Mouse (Mus musculus) cerebellum, postnatal 4 days (tissue): ENCODE measurements around the gene Foxa1.

Experiments used
- DNase-seq, 2 experiments: peaks; one replicate each; pipeline ENCODE4 v3.0.0; 2022; ENCODE audit warnings: low spot score in 2 of 2, mixed read lengths in 1 of 2

Foxa1 gene

DNA sequence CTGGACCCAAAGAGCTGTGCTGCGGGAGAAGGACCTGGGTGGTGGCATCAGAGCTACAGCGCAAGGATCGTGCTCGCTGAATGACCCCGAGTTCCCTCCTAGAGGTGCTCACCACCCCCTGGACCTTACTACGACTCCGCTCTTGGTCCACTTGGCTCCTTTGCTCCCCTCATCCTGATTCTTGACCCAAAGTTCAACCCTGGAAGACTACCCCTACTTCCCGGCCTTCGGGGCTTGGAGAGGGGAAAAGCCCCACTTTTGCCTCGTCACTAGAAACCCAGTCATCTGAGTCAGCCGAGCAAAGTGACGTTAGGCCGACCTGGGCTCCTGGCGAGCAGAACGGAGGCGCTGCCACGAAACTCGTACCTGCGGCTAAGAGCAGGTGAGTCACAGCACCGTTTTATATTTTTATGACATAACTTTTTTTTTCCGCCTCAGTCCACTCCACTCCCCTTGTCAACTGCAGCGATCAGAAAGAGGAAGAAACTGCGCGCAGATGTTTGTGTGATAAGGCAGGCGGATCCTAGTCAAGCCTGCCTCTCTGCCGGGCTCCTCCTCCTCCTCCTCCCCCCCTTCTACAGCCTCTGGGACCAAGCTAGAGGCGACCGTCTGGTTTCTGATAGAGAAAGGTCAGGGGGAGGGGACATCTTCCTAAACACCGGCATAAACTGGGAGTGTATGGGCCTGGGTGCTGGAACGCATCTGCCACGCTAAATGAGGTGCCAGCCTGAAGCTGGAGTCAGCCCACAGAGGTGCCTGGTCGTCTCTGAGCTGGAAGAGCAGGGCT lies at the start of gene Foxa1:
Foxa1 (minus strand) TSS at position 502 of the 787 bp plus-strand sequence.
- no peak for DNase-seq

DNA sequence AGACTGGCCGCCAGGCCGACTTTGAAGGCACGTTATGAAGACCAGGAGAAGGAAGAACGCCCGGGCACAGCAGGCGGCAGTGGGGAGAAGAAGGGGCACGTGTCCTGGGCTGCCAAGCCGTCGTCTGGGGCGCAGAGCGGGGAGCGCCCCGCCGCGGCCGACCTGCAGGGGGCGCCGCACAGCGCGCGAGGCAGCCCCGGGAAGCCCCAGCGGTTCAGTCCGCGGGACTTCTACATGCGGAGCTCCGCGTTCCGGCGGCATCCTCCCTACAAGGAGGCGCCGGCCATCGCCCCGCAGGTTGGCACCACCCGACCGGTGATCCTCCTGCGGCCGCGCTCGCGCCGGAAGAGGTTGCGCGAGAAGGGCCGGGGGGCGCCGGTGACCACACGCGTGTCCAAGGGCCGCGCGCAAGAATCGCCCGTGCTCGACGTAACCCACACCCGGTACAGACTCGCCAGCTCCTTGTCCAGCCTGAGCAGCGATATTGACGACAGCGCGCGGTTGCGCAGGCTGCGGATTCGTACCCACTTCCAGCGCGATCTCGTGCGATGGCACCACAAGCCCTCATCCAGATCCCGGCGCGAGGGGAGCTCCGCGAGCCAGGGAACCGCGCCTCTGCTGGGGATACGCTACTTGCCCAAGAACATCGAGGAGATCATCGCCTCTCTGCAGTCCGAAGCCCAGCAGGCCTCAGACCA lies 29.4 kb upstream of the Foxa1 start:
- DNase-seq, result peak in 1 of 2 experiments; percentile 47

DNA sequence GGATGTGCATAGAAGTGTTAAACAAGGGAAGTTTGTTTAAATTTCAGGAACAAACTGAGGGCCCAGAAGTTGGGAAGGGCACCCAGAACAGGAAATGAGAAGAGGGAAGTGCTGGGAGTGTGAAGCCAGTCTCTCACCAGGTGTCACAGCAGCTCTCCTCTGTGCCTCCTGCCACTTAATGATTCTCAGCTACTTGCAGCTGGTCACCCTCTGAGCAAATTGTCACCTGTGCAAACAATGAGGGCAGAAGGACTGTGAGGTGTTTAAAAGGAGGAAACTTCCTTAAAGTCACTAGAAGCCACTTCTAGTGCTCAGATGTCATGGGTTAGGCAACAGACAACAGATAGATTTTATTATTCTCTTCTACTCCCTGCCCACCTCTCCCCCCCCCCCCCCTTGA lies 25.7 kb upstream of the Foxa1 start:
- no peak for DNase-seq

DNA sequence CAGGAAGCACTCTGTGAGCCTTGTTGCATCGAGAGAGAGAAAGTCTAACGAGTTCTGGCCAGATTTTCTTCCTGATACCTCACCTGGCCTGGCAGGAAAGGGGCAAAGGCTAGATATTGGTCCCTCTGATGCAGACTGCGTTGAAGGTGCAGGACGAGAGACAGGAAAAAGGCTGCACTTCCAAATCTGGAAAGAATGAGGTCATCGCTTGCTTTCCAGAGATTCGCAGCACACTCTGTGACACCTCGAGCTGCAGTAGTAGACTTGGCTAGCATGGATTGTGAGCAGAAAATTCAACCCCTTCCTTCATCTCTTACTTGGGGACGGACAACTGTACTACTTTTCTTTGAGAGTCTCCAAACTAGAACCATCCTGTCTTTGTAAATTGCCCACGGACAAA lies 25.1 kb upstream of the Foxa1 start:
- no peak for DNase-seq

DNA sequence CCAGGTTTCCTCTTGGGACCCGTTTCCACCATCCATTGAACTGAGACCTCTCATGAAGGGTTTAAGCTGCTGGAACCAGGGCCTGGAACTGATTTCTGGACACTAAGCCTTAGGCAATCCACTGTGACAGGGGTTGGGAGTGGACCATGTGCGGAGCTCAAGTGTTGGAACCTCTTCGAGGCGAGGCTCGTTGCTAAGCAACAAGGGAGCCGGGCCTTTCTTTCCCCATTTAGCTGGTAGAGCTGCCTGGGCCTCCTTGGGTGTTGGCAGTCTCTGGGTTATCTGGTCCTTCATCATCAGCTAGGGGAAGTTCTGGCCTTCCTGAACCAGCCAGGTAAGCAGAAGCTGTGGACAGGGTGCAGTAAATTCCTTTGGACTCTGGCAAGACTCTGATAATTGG lies 17.2 kb upstream of the Foxa1 start, which contains the start of gene Ttc6:
Ttc6 (plus strand) TSS at position 205 of the 400 bp plus-strand sequence.
- DNase-seq, result no peak

DNA sequence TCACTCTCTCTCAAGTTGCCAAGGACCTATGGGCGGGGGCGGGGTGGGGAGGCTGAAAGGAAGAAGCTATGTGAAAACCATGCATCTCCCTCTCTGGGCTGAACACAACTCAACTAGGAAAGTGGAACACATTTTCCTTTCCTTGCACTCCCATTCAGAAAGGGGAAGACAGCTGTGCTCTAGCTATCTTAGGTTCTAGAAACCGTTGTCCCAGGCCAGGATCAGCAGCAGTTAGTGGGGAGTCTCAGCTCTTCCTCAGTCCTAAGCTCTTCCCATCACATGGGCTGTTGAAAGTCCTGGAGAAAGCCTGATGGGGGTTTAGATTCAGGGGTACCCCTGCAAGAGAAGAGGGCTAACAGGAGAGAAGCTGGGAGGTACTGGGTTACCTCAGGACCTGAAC lies 7.4 kb upstream of the Foxa1 start:
- no peak for DNase-seq

DNA sequence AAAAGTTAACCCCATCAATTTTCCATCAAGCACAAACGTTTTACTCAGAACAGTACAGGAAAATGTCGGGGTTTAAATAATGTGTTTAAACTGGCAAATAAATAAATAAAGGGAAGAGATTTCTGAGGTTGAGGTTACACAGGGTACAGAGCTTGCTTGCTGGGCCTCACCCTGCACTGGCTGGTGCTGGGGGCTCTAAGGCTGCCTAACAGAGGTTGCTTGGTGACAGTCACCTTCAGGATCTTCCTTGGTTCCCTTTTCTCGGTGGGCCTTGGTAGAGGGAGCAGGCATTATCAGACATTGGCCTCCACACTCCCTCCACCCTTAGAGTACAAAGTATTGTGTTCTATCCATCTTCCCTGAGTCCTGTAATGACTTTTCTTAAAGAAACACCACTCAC lies 5.6 kb upstream of the Foxa1 start:
- DNase-seq, result no peak

DNA sequence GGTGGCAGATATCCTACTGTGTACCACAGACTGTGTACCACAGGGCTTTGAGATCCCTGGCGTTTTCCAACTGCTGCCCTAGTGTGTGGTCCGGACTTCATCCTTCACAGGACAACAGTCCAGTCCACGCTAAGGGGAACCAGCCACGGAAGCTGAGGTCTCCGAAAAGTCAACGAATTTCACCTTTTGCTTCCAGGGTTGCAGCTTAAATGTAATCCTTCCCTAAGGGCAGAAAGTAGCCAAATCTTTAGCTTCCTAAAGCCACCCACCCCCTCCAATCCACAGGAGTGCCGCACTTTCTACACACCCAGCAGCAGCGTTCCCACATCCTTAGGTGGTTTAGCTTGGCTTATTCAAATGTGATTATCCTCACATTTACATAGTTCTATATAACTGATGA lies 4.2 kb upstream of the Foxa1 start:
- DNase-seq, result no peak

DNA sequence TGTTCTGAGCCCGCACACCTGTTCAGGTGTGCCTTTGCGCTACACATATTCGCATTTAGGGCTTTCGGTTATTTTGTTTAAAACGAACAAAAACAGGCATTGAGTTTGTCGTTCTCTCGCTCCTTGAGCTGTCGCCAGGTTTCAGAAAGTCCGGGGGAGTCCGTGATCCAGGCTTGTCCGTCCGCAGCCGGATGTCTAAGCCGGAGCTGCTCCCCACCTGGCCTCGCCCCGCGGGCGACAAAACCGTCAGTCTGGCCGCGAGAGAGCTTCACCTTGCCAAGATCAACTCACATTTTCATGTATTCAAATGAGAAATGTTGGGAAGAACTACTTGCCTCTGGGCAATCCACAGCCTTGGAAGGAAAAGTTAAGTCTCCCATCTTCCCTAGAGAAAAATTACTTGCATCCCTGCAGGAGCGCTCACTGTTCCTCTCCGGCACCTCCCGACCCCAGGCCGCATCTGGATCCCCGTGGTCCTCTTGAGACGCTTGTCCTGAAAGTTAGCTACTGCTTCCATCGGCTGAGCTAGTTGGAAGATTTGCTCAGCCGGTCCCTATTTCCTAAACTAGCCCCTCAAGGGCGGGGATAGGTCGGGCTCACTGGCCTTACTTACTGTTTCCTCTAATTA lies 3.6 kb upstream of the Foxa1 start:
- no peak for DNase-seq

DNA sequence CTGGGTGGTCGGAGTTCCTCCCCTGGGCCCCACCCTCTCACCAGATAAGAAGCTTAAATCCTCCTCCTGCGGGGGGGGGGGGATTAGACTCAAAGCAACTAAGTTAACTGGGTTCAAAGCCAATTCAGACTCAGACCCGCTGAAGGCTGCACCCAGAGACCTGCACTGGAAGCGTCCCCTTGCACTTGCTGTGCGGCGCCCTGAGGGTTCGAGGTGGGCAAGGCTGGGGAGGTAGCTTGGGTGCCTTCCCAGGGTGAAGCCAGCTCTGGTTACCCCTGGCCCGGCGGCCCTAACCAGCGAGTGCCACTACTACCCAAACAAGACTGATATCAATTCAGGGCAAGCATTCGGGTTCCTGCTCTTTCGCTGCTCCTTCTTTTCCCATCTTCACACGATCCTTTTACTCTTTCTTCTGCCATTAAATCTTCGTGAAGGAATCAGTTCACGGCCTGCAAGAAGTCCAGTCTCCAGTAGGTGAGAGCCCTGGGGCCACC lies 3.0 kb upstream of the Foxa1 start:
- no peak for DNase-seq

DNA sequence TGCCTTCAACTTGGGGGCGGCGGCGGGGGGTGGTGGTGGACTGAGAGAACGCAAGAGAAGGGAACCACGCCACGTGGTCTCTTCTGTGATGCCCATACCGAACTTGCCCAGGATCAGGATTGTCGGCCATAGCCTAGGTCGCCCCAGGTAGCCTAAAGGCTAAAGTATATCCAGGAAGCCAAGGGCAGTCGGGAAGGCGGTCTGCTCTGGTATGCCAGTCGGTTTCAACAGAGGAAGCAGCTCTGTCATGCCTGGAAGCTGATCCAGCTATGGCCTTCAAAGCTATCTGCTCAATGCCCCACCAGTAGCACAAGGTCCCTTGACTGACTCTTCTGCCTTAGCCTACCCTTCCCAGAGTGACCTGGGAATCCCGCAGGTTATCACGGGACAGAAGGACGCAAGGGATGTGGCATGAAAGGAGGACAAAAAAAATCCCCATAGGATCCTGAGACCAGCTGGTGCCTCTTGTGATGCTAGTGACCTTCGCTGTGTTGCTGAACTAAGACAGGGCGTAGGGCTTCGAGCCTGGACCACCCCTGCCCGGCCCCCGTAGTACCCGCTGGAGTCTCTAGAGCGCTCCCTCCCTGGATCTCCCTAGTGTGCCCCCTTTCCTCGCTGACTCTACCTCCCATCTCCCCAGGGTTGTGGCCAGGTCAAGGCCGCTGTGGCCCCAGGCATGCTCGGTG lies 2.4 kb upstream of the Foxa1 start:
- no peak for DNase-seq

DNA sequence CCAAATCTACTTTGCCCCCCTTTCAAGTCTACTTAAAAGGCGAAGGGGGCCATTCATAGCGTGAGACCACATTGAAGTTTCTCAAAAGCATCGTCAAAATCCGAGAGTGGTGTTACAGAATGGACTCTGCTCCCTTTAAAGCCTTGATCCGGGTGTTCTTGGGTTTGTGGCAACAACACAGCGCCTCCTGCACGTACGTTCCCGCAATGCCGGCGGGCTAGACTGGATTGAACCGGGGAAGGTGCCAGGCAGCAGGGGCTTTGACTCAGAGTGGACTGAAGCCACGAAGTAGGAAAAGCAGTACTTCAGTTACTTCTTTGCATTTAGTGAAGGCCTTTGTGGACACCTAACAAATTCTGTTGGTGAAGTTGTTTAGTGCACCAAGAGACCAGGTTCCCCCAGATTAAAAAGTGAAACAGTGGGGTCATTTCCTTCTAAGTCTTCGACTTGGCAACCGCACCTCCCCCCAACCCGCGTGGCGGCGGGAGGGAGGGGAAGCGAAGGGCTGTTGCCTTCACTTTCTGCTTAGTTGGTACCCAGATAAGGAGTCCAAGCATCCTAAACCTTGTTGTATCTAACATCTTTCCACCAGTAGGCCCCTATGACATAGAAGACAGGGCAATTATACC lies 1.8 kb upstream of the Foxa1 start:
- DNase-seq, result no peak

DNA sequence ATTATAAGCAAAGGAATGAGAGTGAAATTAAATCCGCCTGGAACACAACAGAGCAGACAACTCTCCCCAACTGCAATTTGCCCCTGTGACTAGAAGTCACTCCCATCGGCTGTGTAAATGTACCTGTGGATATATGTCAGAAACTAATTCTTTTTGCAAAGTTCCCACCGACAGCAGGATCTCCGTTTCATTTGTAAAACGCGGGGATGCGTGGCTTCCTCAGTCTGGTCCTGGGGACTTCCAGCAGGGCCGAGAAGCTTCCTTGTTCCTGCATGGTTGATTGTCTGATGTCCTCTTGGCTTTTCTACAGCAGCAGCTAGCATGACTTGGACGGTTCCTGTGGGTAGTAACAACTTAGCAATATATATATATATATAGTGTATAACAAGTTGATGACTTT lies 1.2 kb upstream of the Foxa1 start:
- DNase-seq, result no peak

DNA sequence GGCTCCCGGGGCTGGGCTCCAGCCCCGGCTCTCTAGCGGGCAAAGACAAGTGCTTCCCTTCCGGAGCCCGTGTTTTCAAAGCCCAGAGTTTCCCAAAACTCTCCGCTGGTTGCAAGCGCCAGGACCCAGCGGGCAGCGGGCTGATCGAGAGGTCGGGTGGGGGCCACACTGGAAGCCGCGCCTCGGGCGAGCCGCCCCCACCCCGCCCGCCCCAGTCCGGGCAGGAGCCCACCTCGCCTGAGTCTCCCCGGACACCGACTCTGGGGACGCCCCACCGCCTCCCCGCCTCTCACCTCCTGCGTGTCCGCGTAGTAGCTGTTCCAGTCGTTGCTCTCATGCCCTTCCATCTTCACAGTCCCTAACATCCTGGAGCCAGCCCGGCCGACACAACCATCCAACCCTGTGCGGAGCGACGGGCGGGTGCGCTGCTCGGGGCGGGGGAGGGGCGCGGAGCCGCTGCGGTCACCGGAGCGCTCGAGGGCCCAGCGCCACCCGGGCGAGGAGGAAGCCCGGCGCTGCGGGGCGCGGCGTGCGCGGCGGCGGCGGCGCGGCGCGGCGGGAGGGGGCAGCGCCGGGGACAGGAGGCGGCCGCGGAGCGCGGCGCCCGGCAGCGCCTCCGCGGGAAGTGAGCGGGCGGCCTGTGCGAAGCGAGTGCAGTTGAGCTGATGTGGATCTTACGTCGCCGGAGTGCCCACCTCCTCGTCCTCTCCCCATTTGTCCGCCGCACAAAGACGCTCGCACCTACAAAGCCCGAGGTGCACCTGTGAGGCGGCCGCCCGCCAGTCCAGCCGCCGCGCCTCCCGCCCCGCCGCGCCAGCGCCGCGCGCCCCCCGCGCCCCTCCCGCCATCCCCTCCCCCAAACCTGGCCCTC lies 1.1 kb downstream of the Foxa1 start:
- DNase-seq, result peak in 1 of 2 experiments; percentile 13

DNA sequence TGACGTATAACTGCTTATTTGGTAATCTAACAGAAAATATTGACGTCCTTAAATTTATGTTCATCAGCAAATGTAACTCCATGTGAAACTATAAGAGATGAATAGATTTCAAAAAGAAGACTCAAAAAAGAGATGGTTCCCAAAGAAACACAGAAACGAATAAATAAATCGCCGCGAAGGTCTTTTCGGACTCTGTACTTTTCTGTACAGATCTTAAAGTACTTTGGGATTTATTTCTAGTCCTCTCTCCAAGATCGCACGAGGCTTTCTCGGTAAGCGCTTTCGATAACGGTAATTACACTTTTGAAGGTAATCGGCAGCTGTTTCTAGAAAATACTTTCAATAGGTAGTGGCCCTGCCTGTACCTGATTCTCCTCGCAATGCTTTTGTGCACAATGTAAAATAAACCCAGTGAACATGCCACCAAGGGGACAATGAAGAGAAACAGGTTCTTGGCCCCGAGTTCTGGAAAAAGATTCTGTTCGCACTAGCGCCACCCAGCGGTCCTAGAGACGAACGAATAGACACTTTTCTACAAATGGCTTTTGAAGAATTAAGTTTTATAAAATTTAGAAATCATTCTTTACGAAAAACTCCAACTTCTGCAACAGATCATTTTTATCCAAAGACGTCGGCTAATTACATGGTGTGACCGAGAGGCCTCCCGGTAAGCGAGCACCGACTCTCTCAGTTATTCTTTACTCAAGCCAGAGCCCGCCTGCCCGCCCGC lies 1.9 kb downstream of the Foxa1 start:
- DNase-seq, result peak in 1 of 2 experiments; percentile 63

DNA sequence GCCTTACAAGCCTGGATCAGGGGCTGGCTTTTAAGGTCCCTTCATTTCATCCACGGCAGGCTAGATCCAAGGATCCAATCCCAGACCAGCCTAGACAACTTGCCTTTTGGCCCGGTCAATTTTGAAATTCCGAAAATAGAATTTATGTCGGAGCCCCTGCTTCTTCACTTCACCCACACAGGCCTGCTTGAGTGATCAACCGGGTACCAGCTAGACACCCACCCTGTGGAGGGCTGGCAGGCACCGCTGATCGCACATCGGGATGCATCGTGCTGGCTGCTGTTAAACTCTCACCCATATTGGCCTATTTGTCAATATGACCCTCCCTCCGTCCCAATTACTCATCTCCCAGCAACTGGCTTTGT lies 3.1 kb downstream of the Foxa1 start:
- DNase-seq, result no peak

DNA sequence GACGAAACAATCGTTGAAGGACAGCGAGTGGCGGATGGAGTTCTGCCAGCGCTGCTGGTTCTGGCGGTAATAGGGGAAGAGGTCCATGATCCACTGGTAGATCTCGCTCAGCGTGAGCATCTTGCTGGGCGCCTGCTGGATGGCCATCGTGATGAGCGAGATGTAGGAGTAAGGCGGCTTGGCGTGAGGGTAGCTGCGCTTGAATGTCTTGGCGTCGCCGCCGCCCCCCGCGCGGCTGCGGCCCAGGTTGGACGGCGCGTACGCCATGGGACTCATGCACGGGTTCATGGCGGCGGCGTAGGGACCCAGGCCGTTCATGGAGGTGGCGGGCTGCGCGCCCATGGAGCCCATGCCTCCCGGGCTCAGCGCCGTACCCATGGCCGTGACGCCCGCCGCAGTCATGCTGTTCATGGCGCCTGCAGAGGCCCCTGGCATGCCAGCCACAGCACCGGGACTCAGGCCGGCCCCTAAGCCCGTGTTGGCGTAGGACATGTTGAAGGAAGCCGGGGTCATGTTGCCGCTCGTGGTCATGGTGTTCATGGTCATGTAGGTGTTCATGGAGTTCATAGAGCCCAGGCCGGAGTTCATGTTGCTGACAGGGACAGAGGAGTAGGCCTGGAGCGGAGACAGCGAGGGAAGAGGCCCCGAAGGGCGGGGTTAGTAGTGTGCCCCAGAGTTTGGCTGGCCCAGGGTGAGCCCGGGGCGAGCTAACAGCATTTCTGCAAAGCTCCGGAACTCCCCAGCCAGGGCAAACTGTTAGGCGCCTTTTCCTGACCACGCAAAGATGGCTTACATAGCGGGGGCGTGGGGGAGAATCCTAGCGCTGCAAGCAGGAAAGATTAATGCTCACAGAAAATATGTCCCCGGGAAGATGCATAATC lies 3.7 kb downstream of the Foxa1 start:
- no peak for DNase-seq

DNA sequence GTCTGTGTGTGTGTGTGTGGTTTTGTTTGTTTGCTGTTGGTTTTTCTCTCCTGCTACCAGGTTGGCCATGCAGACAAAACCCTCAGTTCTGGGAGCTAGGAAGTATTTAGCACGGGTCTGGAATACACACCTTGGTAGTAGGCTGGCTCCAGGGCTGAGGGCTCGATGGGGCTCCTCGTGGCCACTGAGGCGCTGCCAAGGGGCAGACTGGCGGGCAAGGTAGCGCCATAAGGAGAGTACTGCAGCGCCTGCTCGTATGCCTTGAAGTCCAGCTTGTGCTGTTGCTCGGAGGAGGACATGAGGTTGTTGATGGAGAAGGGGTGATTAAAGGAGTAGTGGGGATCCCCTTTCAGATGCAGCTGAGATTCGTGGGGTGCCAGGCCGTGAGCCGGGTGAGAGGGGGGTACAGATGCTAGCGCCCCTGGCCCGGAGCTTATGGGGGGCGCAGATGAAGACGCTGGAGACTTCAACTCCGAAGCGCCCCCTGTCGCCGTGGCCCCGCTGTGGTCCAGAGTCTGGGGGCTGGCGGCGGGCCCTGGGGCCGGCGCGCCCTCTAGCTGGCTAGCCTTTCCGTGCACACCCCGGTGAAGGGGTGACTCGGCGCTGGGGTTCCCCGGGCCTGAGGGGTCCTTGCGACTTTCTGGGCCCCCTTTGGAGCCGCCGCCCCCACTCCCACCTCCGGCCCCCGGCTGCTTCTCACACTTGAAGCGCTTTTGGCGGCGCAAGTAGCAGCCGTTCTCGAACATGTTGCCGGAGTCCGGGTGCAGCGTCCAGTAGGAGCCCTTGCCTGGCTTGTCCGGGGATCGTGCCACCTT lies 4.6 kb downstream of the Foxa1 start:
- peak in 1 of 2 experiments; percentile 18 for DNase-seq
